Mouse (Mus musculus) frontal cortex, postnatal 36 days (tissue): Measurements from ENCODE around the gene Spns3.

ENCODE experiments used
- DNase-seq, 2 experiments: peaks; one replicate each; pipeline ENCODE4 v3.0.0; 2022; ENCODE audit warnings: low spot score in 2 of 2

Spns3 gene

GRCm38 (mm10) chr11:72550134-72550988 lies at the start of gene Spns3:
Gene Spns3 (minus strand): TSS chr11:72550506.
- DNase-seq = no peak

DNA sequence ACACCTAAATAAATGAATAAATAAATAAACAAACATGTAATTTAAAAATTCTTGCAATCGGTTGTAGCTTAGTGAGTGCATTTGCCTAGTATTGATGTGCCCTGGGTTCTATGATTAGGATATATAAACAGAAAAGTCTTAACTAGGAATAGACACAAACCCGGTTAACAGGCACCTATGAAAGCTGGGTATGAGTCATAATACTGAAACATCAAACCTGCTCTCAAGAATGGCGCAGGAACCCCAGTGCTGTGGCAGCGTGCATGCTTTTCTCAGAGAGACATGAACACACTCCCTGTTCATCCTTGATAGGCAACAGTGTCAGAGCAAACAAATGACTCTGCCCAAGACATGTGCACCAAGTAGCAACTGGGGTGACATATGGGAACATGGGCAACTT lies 47.5 kb upstream of the Spns3 start:
- no peak for DNase-seq

DNA sequence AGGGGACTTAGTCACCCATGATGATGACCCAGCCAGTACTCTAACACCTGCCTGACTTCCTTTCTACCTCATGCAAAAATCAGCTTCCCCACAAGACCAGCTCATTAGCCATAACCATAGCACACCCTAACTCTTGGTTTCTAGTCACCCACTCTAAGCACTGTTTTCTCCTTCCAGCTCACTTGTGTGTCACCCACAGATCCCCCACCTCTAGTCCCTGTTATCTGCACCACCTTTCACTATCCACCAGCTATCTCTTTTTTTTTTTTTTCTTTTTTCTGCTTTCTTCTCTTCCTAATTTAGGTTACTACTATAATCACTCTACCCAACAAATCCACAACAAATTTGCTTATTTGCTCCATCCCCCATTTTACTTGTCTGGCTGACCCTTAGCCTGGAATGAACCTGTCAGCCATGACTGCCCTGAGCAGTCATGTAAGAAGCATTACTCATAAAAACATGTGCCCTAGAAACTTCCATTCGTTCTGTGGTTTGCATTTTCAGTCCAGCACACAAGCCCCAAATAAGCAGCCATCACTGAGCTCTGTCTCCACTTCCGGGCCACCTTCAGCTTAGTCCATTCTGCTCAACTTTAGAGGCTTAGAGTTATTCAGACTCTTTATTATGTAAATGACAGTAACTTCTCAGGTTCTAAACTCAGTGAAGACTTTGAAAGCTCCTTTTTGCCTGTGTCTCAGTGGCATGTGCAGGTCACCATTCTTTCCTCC lies 44.9 kb upstream of the Spns3 start:
- DNase-seq = no peak

DNA sequence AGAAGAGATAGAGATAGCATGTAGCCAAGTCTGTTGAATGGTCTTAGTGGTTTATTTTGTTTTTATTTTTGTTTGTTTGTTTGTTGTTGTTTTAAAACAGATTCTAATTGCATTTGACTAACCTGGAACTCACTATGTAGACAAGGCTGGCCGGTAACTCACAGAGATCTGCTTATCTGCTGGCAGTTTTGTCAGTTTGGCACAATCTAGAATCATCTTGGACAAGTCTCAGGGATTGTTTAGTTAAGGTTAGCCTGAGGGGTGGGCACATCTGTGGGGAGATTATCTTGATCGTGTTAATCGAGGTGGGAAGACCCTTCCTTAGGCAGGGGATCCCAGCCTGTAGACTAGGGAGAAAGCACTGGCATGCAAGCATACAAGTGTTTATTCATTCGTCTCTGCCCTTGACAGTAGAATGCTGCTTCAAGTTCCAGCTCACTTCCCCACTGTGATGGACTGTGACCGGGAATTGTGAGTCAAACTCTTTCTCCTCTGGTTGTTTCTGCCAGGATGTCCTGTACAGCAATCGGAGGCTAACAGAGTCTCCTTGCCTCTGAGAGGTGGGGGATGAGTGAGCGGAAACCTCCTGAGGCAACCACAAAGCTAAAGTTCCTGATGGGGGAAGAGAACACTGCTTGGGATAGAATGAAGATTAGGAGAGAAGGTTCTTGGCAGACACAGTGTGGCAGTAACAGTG lies 37.4 kb upstream of the Spns3 start:
- DNase-seq = no peak

- no peak for DNase-seq
Observed at GRCm38 (mm10) chr11:72586570-72586969, 36.3 kb upstream of the Spns3 start.

DNA sequence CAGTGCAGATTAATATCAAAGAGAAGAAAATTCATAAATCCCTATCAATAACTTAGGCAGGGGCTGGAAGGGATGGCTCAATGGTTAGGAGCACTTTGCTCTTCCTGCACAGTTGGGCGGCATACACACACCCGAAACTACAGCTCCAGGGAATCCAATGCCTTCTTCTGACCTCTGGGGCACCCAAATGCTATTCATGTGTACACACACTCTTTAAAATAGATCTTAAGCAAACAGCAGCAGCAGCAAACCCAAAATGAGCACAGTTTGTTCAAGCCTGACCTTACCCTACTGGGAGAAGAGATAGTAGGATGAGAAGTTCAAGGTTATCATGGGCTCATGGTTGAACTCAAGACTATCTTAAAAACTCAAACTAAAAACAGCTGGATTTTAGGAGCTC lies 32.8 kb upstream of the Spns3 start:
- no peak for DNase-seq

DNA sequence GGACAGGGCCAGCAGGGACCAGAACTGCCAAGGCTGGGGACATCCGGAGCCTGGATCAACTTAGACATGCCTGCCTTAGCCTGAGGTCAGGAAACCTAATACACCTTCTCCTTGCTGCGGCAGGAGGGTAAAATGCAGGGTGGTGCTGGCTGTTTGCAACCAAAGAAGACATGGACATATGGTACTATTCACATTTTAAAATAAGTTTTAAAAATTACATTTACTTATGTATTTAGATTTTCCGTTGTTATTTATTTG lies 32.1 kb upstream of the Spns3 start:
- DNase-seq = no peak

DNA sequence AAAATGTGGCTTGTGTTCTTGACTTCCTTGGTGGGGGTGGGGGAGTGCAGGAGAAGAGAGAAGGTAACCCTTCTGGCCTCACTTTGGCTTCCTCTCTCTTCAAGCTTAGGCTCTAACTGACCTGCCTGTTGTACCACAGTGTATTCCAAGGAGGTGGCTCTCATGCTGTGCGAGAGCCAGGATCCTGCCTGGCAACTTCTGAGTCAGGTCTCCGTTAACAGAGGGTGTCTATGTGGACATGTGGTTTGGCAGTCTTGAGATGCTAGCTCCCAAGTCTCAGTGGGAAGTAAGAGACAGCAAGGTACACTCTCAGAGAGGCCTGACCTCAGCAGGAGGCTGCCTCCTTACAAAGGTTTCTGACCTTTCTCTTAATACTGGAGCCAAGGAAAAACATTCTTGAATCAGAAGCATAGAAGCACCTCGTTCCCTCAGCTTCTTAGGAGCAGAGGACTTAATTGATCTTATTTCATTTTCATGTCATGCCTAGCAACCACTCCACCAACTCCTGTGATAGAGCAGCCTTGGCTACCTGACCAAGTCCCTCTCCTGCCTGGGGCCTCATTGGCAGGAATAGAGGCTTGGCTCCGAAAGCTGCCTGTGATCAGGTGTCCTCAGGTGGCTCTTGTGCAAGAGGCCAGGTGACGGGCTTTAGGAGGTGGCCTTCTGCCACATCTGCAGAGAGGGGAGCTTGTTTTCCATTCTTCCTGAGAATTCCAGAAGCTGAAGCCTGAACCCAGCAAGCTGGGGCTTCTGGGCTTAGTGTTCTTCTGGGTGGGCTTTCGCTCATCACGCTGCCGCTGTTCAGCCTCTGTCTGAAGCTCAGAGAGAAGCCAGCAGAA lies 31.5 kb upstream of the Spns3 start:
- DNase-seq = no peak

DNA sequence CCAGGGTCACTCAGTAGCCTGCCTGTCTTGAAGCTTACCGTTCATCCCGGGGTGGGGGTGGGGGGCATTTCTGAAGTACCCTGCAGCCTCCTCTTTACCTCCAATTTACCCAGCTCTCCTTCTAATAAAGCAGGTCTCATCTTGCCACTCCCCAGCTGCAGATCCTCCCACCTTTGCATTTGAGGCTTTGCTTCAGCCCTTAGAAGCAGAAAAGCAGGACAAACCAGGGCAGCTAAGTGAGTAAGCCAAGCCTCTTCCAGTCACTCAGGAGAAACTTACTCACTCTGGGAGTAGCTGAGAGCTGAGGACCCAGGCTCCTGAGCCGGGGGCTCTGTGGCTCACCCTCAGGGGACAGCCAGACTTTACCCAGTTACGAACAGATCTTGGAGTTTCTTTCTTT lies 28.2 kb upstream of the Spns3 start:
- DNase-seq = no peak

DNA sequence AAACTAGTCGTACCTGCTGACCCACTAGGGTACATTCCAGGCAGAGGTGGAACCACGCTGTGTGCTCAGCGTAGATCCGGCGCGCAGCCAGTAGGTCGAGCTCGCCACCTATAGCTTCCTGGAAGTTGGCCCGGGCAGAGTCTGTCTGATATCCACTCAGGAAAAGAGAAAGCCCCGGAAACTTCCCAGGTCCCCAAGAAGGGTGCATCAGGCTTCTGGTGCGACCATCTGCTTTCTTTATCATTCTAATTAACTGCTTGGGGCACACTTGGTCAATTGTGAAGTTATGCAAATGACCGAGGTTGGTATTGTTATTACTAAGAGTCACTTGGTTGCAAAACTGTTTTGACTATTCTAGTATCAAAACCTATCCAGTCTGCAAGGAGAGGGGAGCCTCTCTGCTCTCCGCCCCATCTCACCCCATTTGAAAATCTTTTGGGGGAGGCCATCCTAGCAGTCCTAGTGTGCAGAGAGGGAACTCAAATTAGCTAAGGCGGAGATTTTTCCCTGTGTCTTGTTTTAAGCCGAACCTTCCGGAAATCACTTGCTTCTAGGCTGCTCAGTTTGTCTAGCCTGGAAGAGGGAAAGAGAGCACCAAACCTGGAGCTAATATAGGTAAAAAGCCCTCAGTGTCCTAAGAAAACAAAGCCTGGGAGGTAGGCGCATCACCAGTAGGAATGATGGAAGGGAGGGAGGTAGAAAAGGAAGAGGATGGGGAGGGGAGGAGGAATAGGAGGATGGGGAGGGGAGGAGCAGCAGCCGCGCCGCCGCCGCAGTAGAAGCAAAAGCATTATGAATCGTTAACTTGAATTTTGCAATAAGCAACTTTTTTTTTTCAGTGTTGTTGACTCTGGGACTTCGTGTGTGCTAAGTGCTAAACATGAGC lies 26.4 kb upstream of the Spns3 start:
- DNase-seq = no peak

DNA sequence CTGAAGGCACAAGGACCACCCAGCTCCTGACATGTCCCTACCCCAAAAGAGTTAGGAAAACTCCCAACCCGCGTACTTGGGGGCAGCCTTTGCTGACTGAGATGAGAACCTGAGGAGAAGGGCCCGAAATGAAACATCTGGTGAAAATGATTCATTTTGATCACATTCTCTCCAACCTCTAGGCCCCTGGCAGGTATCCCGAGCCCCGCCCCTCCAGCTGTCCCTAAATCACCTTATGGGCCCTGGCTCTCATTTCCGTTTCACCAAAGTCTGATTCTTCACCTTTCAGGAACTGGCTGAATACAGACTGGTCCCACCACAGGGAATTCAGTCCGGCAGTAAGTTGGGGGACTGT lies 25.8 kb upstream of the Spns3 start:
- no peak for DNase-seq

GRCm38 (mm10) chr11:72573819-72574218 lies 23.5 kb upstream of the Spns3 start:
- peak in 1 of 2 experiments; percentile 30 for DNase-seq

- peak; percentile 84 to 85 for DNase-seq
Observed at GRCm38 (mm10) chr11:72570319-72570979, 20.1 kb upstream of the Spns3 start.

DNA sequence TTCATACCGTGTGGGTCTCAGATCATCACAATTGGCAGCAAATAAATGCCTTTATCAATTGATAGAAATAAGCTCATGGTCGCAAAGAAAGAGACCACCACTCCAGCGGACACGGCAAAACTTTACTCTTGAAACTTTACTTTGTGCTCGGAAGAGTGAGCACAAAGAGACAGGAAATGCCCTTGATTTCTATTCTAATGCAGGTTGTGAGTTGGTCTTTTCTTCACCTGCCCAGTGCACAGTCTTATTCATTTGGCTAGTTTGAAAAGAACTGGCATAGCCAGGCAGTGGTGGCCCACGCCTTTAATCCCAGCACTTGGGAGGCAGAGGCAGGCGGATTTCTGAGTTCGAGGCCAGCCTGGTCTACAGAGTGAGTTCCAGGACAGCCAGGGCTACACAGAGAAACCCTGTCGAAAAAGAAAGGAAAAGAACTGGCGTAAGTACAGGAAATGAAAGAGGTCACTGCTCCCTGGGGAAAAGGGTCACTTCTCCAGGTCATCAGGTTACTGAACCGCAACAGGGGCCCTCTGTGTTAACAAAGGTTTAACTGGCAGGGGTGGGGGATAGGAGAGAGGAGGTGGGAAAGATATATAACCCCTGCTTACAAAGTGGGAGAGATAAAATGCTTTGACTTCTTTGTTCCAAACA lies 19.5 kb upstream of the Spns3 start:
- no peak for DNase-seq

DNA sequence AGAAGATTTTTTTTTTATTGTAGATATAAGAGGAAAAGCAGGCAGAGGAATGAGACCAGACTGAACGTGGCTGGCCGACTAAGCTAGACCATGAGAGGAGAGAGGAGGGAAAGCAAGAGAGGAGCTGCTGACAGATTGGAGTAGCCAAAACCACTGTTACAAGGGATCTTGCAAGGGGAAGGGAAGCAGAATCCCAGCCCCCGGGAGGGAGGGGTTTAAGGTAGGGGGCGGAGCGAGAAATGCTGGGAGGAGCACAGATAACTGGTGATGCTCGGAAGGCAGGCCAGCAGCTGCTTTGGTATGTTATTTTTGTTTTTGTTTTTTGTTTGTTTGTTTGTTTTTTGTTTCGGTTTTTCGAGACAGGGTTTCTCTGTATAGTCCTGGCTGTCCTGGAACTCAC lies 18.7 kb upstream of the Spns3 start:
- no peak for DNase-seq

DNA sequence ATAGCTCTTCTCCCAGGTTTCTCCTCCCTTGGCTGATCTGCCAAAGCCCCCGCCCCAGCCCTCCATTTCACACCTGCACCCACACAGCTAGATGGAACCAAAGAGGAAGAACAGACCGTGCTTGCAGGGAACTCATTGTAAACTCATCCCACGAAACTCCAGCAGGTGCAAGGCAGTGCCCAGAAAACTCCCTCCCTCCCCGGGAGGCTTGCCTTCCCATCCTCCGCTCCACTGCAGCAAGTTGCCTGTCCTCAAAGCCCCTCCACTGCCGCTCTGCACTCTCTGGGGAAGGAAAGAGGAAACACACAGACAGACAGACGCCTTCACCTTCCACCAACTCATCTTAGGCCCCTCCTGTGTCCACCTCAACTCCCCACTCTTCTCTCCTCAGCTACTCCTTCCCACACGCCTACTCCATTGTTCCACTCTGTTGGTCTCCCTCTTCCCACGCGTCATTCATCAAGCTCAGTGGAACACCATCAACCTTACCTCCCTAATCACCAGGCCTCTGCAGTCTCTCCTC lies 16.6 kb upstream of the Spns3 start:
- peak; percentile 71 to 79 for DNase-seq

- DNase-seq = no peak
Observed at GRCm38 (mm10) chr11:72566304-72566703, 16.0 kb upstream of the Spns3 start.

DNA sequence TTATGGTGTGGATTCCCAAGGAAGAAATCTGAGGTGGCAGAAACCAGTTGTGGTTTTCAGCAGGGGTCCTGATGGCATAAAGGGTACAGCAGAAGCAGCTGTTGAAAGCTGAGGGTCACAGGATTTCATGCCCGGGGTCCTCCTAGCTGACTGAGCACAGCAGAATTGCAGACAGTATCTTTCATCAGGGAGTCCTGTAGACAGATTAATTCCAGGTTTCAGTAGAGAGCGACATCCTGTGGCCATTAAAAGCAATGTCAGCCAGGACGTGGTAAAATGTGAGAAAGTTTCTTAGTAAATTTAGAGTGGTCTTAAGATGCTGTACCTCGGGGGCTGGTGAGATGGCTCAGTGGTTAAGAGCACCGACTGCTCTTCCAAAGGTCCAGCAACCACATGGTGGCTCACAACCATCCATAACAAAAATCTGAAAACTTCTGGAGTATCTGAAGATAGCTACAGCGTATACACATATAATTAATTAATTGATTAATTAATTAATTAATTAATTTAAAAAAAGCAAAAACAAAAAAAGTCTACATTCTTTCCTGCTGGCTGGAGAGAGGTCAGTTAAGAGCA lies 14.0 kb upstream of the Spns3 start:
- DNase-seq = peak in 1 of 2 experiments; percentile 61

- no peak for DNase-seq
Observed at GRCm38 (mm10) chr11:72560661-72561060, 10.4 kb upstream of the Spns3 start.
